Mouse (Mus musculus): ENCODE data around the gene Tmem50b.

The Tmem50b gene

DNA sequence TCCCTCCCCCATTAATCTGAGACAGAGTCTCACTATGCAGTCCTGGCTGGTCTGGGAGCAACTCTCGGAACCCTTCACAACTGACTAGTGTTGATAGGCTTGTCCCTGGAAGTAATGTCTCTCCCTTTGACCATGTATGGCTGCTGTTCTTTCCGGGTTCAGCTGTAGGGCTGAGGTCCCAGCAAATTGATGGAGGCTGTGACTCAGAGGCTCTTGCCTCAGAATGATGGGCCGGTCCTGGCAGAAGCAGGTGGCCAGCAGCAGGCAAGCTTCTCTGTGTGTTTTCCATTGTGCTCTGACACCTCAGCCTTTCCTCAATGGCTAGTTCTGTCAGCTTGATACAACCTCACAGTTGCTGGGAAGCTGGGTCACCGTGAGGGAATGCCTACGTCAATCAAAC is 14.9 kb upstream of the Tmem50b start:
- in situ Hi-C loops (cut with MboI; ENCODE audit: unreplicated experiment in 2 of 2), result no loop called here

DNA sequence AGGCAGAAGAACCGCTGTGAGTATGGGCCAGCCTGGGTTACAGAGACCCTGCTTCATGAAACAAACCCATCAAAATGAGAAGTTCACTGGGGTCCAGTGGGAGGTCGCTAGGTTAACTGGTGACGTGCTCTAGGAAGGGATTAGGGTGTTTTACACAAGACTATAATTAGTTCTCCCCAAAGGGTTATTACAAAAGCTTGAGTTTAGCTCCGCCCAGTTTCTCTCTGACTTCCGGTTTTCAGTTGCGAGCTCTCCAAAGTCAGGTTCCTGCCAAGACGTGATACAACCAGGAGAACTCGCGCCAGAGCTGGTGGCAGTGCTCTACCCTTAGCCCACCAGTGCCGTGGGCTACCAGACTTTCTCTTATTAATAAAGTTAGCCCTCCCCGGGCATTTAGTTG is 13.6 kb upstream of the Tmem50b start:
- in situ Hi-C loops (cut with MboI; ENCODE audit: unreplicated experiment in 2 of 2), result no loop called here

DNA sequence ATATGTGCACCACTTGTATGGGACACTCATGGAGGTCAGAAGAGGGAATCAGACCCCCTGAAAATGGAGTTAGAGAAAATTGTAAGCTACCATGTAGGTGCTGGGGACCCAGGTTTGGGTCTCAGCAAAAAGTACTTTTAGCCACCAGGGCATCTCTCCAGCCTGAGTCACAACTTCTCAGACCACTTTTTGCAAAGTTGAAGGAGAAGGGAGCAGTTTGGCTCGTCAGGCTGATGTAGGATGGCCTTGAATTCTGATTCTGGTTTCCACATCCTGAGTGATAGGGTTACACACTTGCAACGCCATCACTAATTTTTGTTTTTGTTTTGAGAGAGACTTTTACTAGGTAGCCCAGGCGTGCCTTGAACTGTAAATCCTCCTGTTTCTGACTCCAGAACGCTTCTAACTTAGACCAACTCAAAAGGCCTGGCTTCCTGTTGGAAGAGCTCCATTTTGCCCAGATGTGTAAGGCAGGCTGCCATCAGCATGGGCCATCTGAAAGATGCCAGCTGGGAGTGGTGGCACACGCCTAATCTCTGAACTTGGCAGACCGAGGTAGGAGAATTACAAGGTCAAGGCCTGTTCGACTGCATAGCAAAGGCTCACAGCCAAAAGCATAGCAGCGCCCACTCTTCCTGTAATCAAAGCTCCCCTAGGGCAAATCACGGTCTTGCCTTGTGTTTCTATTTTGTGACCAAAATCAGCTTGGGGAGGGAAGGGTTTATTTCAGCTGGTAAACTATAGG is 12.1 kb upstream of the Tmem50b start:
- in situ Hi-C loops (cut with MboI; ENCODE audit: unreplicated experiment in 2 of 2), result loop anchor here in 1 of 2 experiments (5.0 kb wide), 1 partner anchor 33 kb away; no protein-coding TSS in a partner anchor

DNA sequence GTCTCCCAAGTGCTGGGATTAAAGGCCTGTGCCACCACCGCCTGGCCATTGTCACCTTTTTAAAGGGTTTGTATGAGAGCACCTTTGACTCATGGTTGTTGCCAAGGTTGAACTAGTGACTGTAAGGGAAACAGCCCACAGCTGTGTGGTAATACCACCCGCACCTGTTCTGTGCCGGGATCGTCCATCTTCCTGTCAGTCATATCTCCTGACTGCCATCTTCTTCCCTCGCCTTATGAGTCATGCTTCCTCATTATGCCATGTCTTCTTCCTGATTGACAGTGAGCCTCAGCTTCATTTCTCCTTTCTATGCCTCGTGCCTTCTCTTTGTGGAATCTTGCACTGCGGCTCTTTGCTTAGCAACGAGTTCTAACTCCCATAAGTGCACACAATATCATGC is 9.4 kb upstream of the Tmem50b start:
- in situ Hi-C loops (cut with MboI; ENCODE audit: unreplicated experiment in 2 of 2), result loop anchor here in 1 of 2 experiments (5.0 kb wide), 1 partner anchor 35 kb away; no protein-coding TSS in a partner anchor

DNA sequence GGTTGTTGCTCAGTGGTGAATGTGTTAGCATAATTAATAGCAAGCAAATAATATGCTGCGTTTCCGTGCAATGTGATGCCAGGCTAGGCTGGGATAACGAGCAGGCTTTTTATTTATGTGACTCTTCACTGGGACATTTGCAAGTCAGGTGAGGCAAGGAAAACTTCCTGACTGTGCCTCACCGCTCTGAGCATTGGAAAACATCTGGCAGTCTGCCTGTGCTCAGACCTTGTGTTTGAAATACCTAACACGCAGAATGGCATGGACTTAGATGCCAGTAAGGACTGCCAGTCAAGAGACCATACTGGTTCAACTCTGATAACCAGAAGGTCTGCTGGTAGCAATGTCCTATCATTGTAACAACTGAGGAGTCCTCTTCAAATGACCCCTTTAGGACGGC is 7.6 kb upstream of the Tmem50b start:
- in situ Hi-C loops (cut with MboI; ENCODE audit: unreplicated experiment in 2 of 2), result loop anchor here in 1 of 2 experiments (5.0 kb wide), 1 partner anchor 37 kb away; no protein-coding TSS in a partner anchor

DNA sequence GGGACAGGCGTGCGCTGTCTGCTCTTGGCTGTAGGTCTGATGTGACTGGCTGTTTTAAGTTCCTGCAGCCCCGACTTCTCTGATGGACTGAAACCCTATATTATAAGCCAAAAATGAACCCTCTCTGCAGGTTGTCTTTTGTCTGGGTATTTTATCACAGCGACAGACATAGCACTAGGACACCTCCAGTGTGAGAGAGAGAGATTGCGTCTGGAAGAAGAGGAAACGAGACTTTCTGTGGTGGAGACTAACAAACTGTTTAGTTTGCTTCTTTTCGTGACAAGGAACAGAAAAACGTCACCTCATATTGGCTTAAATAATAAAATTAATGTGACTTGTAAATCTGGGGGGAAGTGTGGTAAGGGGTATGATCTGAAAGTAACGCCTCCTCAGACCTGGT is 4.1 kb upstream of the Tmem50b start:
- in situ Hi-C loops (cut with MboI; ENCODE audit: unreplicated experiment in 2 of 2), result no loop called here

DNA sequence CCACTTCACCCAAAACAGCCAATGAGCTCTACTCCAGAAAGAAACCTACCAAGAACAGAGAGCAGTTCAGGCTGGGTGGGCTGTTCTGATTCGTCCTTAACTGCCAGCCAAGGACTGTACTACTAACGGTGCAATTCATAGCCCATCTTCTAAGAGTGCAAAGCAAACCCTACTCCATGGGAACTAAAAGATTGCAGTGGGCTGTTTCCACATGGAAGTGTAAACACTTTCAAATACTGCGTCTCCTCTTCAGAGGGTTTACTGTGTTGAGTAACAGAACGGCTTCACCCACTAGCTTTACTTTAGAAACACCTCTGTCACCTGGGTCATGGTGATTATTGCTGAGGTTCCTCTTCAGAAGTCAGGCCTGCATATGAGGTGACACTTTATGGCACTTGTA is 3.5 kb upstream of the Tmem50b start:
- in situ Hi-C loops (cut with MboI; ENCODE audit: unreplicated experiment in 2 of 2), result no loop called here

DNA sequence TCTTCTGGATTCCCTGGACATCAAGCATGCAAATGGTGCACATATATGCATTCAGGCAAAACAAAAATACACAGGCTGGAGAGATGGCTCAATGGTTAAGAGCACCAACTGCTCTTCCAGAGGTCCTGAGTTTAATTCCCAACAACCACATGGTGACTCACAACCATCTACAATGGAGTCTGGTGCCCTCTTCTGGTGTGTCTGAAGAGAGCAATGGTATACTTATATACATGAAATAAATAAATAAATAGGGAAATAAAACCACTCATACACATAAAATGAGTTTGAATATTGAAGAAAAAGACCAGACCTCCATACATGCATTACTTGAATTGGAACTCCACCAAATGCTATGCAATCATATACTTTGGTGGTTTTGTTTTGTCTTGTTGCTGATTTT is 1.6 kb upstream of the Tmem50b start:
- in situ Hi-C loops (cut with MboI; ENCODE audit: unreplicated experiment in 2 of 2), result loop anchor here in 1 of 2 experiments (25.0 kb wide), 1 partner anchor 512 kb away; the partner anchor contains the start of gene 4932438H23Rik

DNA sequence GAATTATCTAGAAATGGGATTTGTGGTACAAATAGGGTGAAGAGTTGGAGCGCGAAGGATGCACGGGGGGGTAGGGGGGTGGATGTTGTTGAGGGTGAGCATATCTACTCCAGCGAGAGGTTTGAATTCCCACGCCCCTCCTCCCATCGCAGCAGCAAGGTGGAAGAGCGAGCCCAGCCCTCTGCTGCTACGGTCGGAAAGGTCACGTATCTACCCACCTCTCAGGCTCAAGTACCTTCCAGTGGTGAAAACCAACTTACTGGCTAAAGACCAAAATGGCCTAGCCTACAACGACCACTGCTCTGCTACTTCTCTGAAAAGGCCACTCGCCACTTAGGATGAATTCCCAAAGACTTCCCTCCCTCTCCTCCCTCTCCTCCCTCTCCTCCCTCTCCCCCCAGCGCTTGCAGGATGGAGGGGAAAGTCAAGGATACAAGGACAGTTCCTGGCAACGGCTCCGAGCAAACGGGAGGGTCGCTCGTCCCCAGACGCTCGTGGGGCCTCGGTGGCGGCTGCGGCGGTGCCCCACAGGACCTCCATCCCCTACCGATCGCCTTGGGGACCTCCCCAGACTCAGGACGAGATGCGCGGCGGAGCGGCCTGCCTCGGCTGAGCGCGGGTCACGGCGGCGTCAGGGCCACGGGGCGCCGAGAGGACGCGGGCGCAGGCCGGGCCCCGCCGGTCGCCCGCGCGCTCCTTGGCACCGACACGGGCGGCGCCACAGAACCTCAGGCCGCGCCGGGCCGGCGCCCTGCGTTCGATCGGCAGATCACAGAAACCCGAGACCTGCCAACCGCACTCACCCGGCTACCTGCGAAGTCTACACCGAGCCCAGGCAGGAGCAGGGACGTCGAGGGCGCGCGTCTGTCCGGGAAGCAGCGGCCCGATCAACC is 575 bp downstream of the Tmem50b start:
- in situ Hi-C loops (cut with MboI; ENCODE audit: unreplicated experiment in 2 of 2), result loop anchor here in 1 of 2 experiments (25.0 kb wide), 1 partner anchor 510 kb away; the partner anchor contains the start of gene 4932438H23Rik

DNA sequence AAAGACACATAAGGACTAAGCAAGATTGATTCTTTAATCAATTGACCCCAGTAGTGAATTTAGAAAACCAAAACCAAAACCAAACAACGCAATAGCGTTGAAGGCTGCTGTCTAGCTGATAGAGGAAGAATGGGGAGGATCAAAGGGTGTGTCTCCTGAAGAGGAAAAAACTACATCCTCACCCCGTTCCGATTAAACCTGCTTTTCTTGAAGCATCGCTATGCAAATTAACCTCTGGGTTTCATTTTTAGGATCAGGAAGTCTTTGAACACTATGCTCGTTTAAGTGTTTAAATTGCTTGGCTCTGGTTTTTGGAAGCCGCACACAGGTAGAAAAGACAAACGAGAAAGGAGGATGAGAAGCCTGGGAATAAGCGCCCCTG is 1.2 kb downstream of the Tmem50b start:
- in situ Hi-C loops (cut with MboI; ENCODE audit: unreplicated experiment in 2 of 2), result loop anchor here in 1 of 2 experiments (25.0 kb wide), 1 partner anchor 509 kb away; the partner anchor contains the start of gene 4932438H23Rik

DNA sequence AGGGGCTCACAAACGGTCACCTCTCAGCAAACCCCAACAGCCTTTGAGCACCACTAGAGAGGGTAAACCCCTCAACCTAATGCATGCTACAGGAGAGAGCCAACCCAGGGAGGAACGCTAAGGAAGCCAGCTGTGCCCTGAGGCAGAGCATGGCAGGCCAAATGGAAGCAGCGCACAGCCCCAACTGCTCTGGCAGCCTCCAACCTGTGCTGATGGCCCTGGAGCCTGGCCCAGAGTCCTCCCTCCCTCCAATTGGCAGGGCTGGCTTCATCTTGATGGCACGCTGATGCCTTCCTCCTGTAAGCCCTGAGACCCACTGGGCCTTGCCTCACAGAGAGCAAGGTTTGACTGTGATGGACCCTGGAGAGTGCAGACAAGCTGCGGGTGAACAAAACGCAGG is 2.5 kb downstream of the Tmem50b start:
- in situ Hi-C loops (cut with MboI; ENCODE audit: unreplicated experiment in 2 of 2), result loop anchor here in 1 of 2 experiments (25.0 kb wide), 1 partner anchor 508 kb away; the partner anchor contains the start of gene 4932438H23Rik

DNA sequence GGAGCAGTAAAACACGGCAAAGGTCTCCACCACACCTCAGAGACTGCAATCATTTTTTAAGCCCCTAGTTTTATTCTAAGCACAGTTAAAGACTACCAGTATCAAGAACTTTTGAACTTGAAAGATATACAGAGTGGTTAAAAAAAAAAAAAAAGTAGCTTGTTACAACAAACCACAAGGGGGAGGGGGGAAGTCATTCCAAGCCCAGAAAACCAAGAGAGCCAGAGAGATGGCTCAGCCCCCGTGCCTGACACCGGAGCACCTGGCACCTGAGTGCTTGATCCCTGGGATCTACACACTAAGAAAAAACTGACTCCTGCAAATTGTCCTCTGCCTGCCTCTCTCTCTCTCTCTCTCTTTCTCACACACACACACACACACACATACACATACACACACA is 4.3 kb downstream of the Tmem50b start:
- in situ Hi-C loops (cut with MboI; ENCODE audit: unreplicated experiment in 2 of 2), result loop anchor here in 1 of 2 experiments (25.0 kb wide), 1 partner anchor 506 kb away; the partner anchor contains the start of gene 4932438H23Rik

DNA sequence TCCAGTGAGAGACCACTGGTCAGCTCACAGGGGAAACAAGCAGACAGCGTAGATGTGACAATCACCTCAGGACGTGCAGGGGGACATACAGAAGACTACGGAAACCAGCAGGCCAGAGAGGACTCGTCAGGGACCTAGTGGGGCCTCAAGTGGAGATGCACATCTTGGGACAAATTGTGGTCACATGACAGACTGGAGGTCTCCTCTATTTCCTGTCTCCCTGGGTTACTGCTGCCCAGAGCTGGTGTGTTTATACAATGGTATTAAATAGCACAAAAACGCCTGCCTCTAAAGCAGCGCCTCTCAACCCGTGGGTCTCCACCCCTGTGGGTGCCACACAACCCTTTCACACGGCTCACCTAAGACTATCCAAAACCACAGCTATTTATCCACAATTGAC is 5.4 kb downstream of the Tmem50b start:
- in situ Hi-C loops (cut with MboI; ENCODE audit: unreplicated experiment in 2 of 2), result loop anchor here in 1 of 2 experiments (25.0 kb wide), 1 partner anchor 505 kb away; the partner anchor contains the start of gene 4932438H23Rik

DNA sequence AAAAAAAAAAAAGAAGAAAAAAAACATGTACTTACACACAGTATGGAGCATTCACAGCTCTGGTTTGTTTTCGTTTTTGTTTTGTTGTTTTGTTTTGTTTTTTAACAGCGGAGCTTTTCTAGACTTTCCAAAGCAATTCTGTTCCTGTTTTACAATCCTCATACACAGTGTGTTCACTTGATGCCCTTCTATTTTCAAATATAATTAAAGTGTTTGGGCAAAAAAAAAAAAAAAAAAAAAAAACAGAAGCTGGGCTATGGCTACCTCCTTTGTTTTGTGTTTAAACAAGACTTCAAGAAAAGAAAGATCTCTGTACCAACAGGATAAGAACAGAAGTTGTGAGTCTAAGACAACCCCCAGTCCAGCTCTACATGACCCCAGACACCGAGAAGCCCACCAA is 8.9 kb downstream of the Tmem50b start:
- in situ Hi-C loops (cut with MboI; ENCODE audit: unreplicated experiment in 2 of 2), result loop anchor here (5.0 to 25.0 kb wide), 4 partner anchors 104 to 504 kb away; partner anchors contain the start of gene 4932438H23Rik (in 1 of the 2)

DNA sequence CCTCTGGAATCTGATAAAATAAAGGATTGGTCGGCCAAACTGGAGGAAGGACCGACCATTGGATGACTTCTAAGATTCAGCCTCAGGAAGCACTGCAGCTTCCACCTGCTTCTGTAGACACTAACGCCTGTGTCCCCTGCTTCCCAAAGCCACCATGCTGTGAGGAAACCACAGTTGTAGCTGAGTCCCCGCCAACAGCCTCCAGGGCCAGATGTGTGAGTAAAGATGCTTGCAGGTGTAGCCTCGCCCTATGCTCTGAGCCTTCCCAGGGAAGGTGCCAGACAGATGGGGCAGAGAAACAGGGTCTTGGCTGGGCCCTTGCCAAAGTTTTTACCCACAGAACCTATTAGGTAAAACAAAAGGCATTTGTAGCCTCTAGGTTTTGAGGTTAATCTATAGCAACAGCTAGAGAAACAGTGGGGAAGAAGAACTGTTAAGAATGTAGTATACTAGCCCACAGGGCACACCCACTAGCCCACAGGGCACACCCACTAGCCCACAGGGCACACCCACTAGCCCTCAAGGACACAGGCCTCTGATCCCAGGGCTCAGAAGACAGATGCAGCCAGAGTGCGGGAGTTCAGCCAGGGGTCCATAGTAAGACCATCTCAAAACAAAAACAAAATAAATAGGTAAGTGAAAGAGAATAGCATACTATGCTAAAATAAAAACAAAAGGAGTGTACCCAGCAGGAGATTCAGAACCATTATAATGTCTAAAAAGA is 9.7 kb downstream of the Tmem50b start:
- in situ Hi-C loops (cut with MboI; ENCODE audit: unreplicated experiment in 2 of 2), result loop anchor here (5.0 to 25.0 kb wide), 4 partner anchors 104 to 503 kb away; partner anchors contain the start of gene 4932438H23Rik (in 1 of the 2)

DNA sequence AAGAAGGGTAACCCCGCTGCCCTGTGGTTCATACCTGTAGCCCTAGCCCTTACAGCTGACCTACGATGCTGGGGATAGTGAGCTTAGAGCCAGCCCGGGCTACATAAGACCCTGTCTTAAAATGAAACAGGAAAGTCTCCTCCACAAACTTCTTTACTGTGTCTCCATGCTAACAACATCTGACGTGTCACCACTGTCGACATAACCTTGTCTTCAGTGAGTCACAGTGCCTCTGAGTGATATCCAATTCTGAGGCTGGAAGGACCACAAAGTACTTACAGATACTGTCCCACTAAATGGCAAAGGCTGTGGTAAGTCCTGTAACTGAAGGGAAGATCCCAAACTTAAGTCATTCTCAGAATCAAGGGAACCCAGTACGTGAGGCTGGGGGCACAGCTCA is 11.4 kb downstream of the Tmem50b start:
- in situ Hi-C loops (cut with MboI; ENCODE audit: unreplicated experiment in 2 of 2), result loop anchor here (5.0 to 25.0 kb wide), 4 partner anchors 106 to 501 kb away; partner anchors contain the start of gene 4932438H23Rik (in 1 of the 2)

DNA sequence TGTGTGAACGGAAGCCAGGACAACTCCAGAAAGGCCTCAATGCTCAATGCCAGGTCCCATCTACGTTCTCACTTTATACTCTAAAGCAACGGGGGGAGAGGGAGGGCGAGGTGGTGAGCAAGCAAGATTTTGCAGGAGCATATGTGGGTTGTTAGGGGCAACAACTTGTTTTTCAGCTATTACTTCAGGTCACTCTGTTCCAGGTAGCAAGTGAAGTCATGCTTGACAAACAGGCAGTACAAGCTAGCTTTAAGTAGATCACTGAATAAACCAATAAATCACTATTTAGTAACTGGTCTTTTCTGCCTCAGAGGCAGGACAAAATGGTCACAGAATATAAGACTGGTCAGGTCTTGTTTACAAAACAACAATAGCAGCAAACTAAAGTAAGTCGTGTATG is 12.0 kb downstream of the Tmem50b start:
- in situ Hi-C loops (cut with MboI; ENCODE audit: unreplicated experiment in 2 of 2), result loop anchor here (5.0 to 25.0 kb wide), 4 partner anchors 107 to 501 kb away; partner anchors contain the start of gene 4932438H23Rik (in 1 of the 2)

DNA sequence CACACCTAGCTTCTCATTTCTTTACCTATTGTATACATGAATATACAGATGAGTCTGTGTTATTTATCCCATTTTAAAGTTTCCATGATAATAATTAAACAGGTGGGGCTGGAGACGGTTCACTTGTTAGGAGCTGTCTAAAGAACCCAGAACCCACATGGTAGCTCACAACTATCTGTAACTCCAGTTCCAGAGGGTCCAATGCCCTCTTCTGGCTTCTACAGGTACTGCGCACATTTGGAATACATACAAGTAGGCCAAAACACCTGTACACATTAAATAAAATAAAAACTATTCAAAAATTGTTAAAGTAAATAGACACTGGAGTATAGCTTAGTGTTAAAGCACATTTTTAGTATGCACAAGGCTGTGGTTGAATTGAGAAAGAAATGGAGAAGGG is 15.3 kb downstream of the Tmem50b start:
- in situ Hi-C loops (cut with MboI; ENCODE audit: unreplicated experiment in 2 of 2), result loop anchor here (10.0 to 25.0 kb wide), 3 partner anchors 218 to 498 kb away; partner anchors contain the start of gene 4932438H23Rik (in 1 of the 2)

DNA sequence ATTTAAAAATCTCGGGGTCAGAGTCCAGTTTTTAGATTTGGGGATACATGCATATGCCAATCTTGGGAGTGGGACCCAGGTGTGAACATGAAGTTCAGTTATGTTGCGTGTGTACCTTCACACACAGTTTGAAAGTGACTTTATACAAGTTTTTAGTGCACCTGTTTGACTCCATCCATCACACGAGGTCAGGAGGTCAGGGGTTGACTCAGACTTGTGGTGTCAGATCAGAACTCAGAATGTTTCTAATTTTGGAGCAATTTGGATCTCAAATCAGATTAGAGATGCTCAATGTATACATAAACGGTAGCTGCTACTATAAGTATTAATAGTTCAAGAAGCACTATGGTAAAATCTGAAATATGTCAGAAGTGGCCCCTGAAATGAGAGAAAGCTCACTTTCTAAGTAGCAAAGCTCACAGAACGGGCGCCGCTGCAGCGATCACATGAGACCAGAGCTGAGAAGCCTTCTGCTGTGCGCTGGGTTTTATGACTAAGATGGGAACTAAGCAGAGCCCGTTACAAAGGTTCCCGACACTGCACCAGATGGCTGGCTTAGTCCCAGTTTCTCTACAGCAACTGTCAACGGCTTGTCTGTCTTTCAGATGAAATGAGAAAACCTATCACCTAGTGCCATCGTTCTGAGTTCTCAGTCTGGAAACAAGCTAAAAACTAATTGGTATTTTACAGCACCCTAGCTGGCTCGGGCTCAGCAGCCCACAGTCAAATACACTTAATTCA is 18.4 kb downstream of the Tmem50b start:
- in situ Hi-C loops (cut with MboI; ENCODE audit: unreplicated experiment in 2 of 2), result loop anchor here in 1 of 2 experiments (25.0 kb wide), 1 partner anchor 492 kb away; the partner anchor contains the start of gene 4932438H23Rik
